Mouse (Mus musculus) forebrain, embryonic 13.5 days (tissue): ENCODE data around the gene Psme2b. TPM values are rescaled to one million over a fixed set of nuclear protein-coding genes. Genes with fewer than 3 reads are reported as not detected.

Experiments used
- ATAC-seq: fragments of 200-750 bp; cut with Nextera tagmentation; 2 replicates; pipeline ENCODE4 v1.8.0; 2017
- H3K27ac ChIP-seq: fragments of 300-500 bp; sonication (generic); 2 replicates; pipeline ENCODE4 v1.5.1; 2015; ENCODE audit warnings: inconsistent platforms, mild to moderate bottlenecking, moderate library complexity
- H3K27me3 ChIP-seq: fragments of 300-500 bp; sonication (generic); 2 replicates; pipeline ENCODE4 v1.6.1; 2015; ENCODE audit warnings: mild to moderate bottlenecking, inconsistent platforms
- H3K36me3 ChIP-seq: fragments of 300-500 bp; sonication (generic); 2 replicates; pipeline ENCODE4 v1.6.1; 2015; ENCODE audit warnings: mild to moderate bottlenecking, inconsistent platforms; ENCODE audit not compliant: poor library complexity, severe bottlenecking
- H3K4me1 ChIP-seq: fragments of 300-500 bp; sonication (generic); 2 replicates; pipeline ENCODE4 v1.6.1; 2015; ENCODE audit warnings: inconsistent platforms
- H3K4me2 ChIP-seq: fragments of 300-500 bp; sonication (generic); 2 replicates; pipeline ENCODE4 v1.6.1; 2015; ENCODE audit warnings: inconsistent platforms, mild to moderate bottlenecking, moderate library complexity
- H3K4me3 ChIP-seq: fragments of 300-500 bp; sonication (generic); 2 replicates; pipeline ENCODE4 v1.5.1; 2015; ENCODE audit warnings: mild to moderate bottlenecking, inconsistent platforms
- H3K9ac ChIP-seq: fragments of 300-500 bp; sonication (generic); 2 replicates; pipeline ENCODE4 v1.6.1; 2015; ENCODE audit warnings: mild to moderate bottlenecking, inconsistent platforms
- H3K9me3 ChIP-seq: fragments of 300-500 bp; sonication (generic); replicated peaks from 2 replicates; pipeline ENCODE4 v1.6.1; 2016; ENCODE audit warnings: inconsistent platforms
- WGBS: fragments of 180-500 bp; shearing (Covaris S2); methylation state at CpG from one replicate; pipeline ENCODE4 v1.1.7; 2015; 5-methylcytosine and 5-hydroxymethylcytosine counted together
- polyA plus RNA-seq: library from polyadenylated mRNA; unstranded; fragments of >200 nt; fragmentation: Nextera tagmentation; extraction: Ambion mirVana; gene quantifications from 2 replicates; pipeline ENCODE4 v1.2.1, GENCODE M21; 2015

Gene Psme2b
- polyA plus RNA-seq, 1 experiment from 2014 or later, result 2.2 TPM

DNA sequence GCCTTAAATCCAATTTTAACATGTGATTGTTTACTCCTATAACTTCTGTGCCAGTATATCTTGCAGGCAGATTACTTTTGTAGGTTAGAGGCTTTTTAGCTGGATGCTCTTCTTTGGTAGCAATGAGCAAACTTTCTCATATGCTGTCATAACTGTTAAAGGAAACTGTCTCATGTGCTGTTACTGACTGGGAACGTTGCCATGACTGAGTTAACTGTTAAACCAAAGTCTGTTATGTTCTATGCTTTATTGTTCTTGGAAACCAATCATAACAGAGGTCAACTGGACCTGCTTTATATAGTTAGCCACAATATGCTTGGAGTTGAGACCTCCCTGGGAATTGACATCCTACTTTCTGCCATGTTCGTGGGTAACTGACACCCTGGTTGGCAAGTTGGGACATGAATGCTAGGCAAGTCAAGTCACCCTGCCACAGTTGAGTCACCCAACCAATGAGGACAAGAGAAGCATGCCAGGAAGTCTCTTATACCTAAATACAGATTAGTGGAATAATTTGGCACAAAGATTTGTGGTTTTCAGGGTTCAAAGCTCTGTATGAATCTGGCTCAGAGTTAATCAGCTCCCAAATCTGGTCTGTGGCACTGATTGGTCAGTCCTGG lies 47.1 kb downstream of the Psme2b start:
- Histone ChIP-seq H3K4me1 (no peaks in the 10 kb centered on the region), H3K9me3 (no peaks in the 10 kb centered on the region), H3K4me2 (no peak overlapping the region), H3K4me3 (no peak overlapping the region), H3K9ac (no peak overlapping the region), H3K36me3 (no peaks in the 10 kb centered on the region), H3K27ac (no peak overlapping the region), H3K27me3 (no peaks in the 10 kb centered on the region)
- WGBS, result 75% methylated on average over 2 of the region's 2 CpGs
- ATAC-seq, result no peak

Other genes starting within 250 kb of the Psme2b start
- 585 and 587 TPM in 2 replicates for gene Rack1, start 145.9 kb downstream of the Psme2b start, polyA plus RNA-seq
- gene Trim41, start 128.8 kb downstream of the Psme2b start, polyA plus RNA-seq, result 6.0 and 7.4 TPM in 2 replicates
- gene Trim7, start 120.0 kb downstream of the Psme2b start, polyA plus RNA-seq, result 0.71 and 0.80 TPM in 2 replicates
- 4.2 and 5.2 TPM in 2 replicates for gene Gm12184, start 119.5 kb downstream of the Psme2b start, polyA plus RNA-seq
- 1.6 and 1.9 TPM in 2 replicates for gene Irgm1, start 74.5 kb downstream of the Psme2b start, polyA plus RNA-seq
- gene Gm5431, start 44.0 kb downstream of the Psme2b start, polyA plus RNA-seq, result 0.08 TPM in 1 of 2 replicates, not detected in the other
- not detected in 2 replicates for gene Olfr56, start 32.7 kb upstream of the Psme2b start, polyA plus RNA-seq
- 0.15 and 0.24 TPM in 2 replicates for gene 9930111J21Rik1, start 33.2 kb upstream of the Psme2b start, polyA plus RNA-seq
- gene Gm12185, start 46.0 kb upstream of the Psme2b start, polyA plus RNA-seq, result not detected in 2 replicates
- not detected in 2 replicates for gene Tgtp1, start 48.0 kb upstream of the Psme2b start, polyA plus RNA-seq
- 0.13 and 0.21 TPM in 2 replicates for gene 9930111J21Rik2, start 105.1 kb upstream of the Psme2b start, polyA plus RNA-seq
- gene Tgtp2, start 118.0 kb upstream of the Psme2b start, polyA plus RNA-seq, result not detected in 2 replicates
- gene Ifi47, start 130.4 kb upstream of the Psme2b start, polyA plus RNA-seq, result 0.27 and 0.47 TPM in 2 replicates
- gene Olfr1396, start 168.7 kb upstream of the Psme2b start, polyA plus RNA-seq, result not detected in 2 replicates
- gene Olfr1395, start 196.1 kb upstream of the Psme2b start, polyA plus RNA-seq, result not detected in 2 replicates
- not detected in 2 replicates for gene Olfr1394, start 208.2 kb upstream of the Psme2b start, polyA plus RNA-seq
- gene Btnl9, start 241.0 kb upstream of the Psme2b start, polyA plus RNA-seq, result 0.03 and 0.26 TPM in 2 replicates